Mouse (Mus musculus) E14TG2a.4 (cell line): ENCODE measurements around the gene Atf5.

Experiments used
- CTCF ChIP-seq: conservative IDR thresholded peaks from 2 replicates; pipeline ENCODE4 v1.5.1; 2014; ENCODE audit warnings: low read length
- NANOG ChIP-seq: IDR thresholded peaks from 2 replicates; pipeline ENCODE4 v1.6.1; 2014; ENCODE audit warnings: borderline replicate concordance, low read length, mixed read lengths
- POU5F1 ChIP-seq: IDR thresholded peaks from 2 replicates; pipeline ENCODE4 v1.6.1; 2014; ENCODE audit warnings: low read length, borderline replicate concordance

DNA sequence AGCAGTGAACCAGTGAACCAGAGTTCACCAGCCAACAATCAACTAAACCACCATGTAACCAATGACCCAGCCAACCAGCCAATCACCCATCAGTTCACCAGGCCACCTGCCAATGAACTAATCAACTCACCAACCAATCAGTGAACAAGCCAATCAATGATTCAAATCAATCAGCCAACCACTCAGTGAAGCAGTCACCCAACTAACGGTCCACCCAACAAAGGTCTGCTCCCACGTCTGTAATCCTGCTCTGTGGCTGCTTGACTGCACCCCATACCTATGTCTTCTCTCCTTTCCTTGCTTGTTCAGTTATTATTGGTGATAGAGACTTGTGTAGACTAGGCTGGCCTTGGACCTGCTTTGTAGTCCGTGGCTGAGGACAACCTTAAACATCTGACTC, 2.5 kb downstream of the Atf5 start:
- TF ChIP-seq CTCF (no peak), POU5F1 (no peak), NANOG (no peak)
